Mouse (Mus musculus) heart, postnatal 0 days (tissue): Measurements from ENCODE around the gene Abca8b. TPM values are rescaled to one million over a fixed set of nuclear protein-coding genes. Genes with fewer than 3 reads are reported as not detected.

ENCODE experiments used
- ATAC-seq: fragments of 200-750 bp; cut with Nextera tagmentation; 2 replicates; pipeline ENCODE4 v1.8.0; 2017; ENCODE audit warnings: low read depth, moderate number of reproducible peaks, moderate library complexity; ENCODE audit not compliant: insufficient read depth
- DNase-seq: peaks from one replicate; pipeline ENCODE4 v3.0.0-alpha.2; 2016; ENCODE audit warnings: low spot score
- H3K27ac ChIP-seq: fragments of 300-500 bp; sonication (generic); 2 replicates; pipeline ENCODE4 v1.5.1; 2014; ENCODE audit warnings: low read depth, mild to moderate bottlenecking
- H3K27me3 ChIP-seq: fragments of 300-500 bp; sonication (generic); 2 replicates; pipeline ENCODE4 v1.6.1; 2014; ENCODE audit warnings: low read length, mixed read lengths; ENCODE audit not compliant: control insufficient read depth, insufficient read depth
- H3K36me3 ChIP-seq: fragments of 300-500 bp; sonication (generic); replicated peaks from 2 replicates; pipeline ENCODE4 v1.6.1; 2014; ENCODE audit warnings: low read length, mixed read lengths; ENCODE audit not compliant: control insufficient read depth, insufficient read depth
- H3K4me1 ChIP-seq: fragments of 300-500 bp; sonication (generic); 2 replicates; pipeline ENCODE4 v1.6.1; 2014; ENCODE audit warnings: antibody characterized with exemption; ENCODE audit not compliant: control insufficient read depth, insufficient read depth
- H3K4me2 ChIP-seq: fragments of 300-500 bp; sonication (generic); 2 replicates; pipeline ENCODE4 v1.6.1; 2014; ENCODE audit warnings: low read depth, mild to moderate bottlenecking, low read length, moderate library complexity
- H3K4me3 ChIP-seq: fragments of 300-500 bp; sonication (generic); 2 replicates; pipeline ENCODE4 v1.5.1; 2014; ENCODE audit warnings: low read depth, low read length
- H3K9ac ChIP-seq: fragments of 300-500 bp; sonication (generic); replicated peaks from 2 replicates; pipeline ENCODE4 v1.6.1; 2014; ENCODE audit warnings: low read depth, low read length, mixed read lengths
- H3K9me3 ChIP-seq: fragments of 300-500 bp; sonication (generic); replicated peaks from 2 replicates; pipeline ENCODE4 v1.6.1; 2016; ENCODE audit warnings: low read length; ENCODE audit not compliant: control insufficient read depth
- CTCF ChIP-seq: IDR thresholded peaks from 2 replicates; pipeline ENCODE4 v1.5.1; 2016; ENCODE audit warnings: antibody characterized with exemption, control low read depth, low read depth
- EP300 ChIP-seq: IDR thresholded peaks from 2 replicates; pipeline ENCODE4 v1.6.1; 2016; ENCODE audit warnings: antibody characterized with exemption, low read depth
- WGBS: fragments of 180-500 bp; shearing (Covaris S2); extraction: QIAGEN DNeasy Blood & Tissue Kit; methylation state at CpG from one replicate; pipeline ENCODE4 v1.1.7; 2014; 5-methylcytosine and 5-hydroxymethylcytosine counted together
- polyA plus RNA-seq: library from polyadenylated mRNA; unstranded; fragments of >200 nt; fragmentation: Nextera tagmentation; extraction: Ambion mirVana; gene quantifications from 2 replicates; pipeline ENCODE4 v1.2.1, GENCODE M21; 2015
- total RNA-seq: library from RNA; depleted of rRNA; stranded (reverse); fragments of >200 nt; gene quantifications from 2 replicates; pipeline ENCODE4 v1.2.3, GENCODE M21; 2014; ENCODE audit warnings: low replicate concordance

The Abca8b gene
- total and polyA plus RNA-seq, 2 experiments from 2014 or later: 0.61 to 2.6 TPM

DNA sequence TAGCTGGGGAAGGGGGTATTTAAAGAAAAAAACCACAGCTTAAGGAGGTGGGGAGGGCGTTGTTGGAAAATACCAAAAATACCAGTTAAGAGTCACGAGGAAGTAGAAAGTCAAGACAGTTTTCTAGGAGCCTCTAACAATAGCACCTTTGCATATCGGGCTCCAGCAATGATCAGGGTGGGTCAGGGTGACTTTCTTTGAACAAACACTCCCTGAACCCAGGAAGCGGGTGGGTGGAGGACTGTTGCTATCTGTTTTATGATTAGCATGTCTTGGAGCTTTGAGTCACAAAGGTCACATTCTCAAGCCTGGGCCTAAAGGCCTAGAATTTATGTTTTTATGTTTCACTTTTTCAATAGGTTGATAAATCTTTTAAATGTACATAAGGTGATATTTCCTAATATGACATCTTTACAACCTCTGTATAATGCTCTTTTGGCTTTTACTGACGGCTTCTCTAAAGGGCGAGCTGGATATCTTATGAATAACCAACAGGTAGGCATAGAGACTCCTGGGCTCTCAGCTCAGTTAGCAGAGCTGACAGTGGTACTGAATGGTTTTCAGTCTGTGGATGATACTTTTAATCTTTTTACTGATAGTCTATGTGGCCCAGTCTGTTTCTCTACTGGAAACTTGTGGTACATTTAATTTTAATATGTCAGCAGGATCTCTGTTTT, 96.7 kb downstream of the Abca8b start:
- TF ChIP-seq EP300 (no peak), CTCF (no peak)
- no peak overlapping the region for H3K4me3 ChIP-seq
- DNase-seq (no peak), ATAC-seq (no peak)
- 88% methylated on average over 6 of the region's 6 CpGs for WGBS
- H3K36me3 ChIP-seq: no peaks in the 10 kb centered on the region
- H3K9ac ChIP-seq: no peak overlapping the region
- no peak overlapping the region for H3K4me2 ChIP-seq
- no peak overlapping the region for H3K27ac ChIP-seq
- no peaks in the 10 kb centered on the region for H3K4me1 ChIP-seq
- H3K27me3 ChIP-seq: no peaks in the 10 kb centered on the region
- no peaks in the 10 kb centered on the region for H3K9me3 ChIP-seq

DNA sequence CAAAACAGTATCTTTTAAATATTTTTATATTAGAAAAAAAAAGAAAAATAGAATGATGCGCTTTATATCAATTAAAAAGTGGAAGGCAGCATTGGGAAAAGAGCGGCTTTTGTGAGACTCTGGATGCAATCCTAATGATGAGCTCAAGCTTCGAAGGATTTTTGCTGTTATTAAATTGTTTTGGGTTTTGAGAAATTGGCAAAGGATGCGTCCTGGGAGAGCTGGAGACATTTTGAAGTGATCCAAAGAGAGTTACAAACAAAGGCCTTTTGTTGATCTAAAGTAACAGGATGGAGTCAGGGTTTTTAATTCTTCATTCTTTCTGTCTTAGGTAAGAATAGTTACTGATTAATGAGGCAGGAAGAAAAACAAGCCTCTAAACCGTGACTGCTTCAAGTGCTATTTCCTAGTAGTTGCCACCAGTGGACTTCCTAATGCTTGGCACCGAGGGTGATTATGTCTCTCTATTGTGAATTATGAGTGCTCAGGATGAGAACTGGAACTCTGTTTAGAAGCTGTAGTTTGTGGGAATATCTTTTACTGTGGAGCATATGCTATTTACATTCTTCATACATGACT, 99.6 kb downstream of the Abca8b start:
- TF ChIP-seq EP300 (no peak), CTCF (no peak)
- DNase-seq: no peak
- Histone ChIP-seq H3K36me3 (no peaks in the 10 kb centered on the region), H3K4me3 (no peak overlapping the region), H3K4me1 (no peaks in the 10 kb centered on the region), H3K9me3 (no peaks in the 10 kb centered on the region), H3K27ac (no peak overlapping the region; the same call in 1 of the 2 replicates), H3K4me2 (no peak overlapping the region), H3K9ac (no peak overlapping the region), H3K27me3 (no peaks in the 10 kb centered on the region)
- WGBS: 58% methylated on average over 6 of the region's 6 CpGs
- no peak for ATAC-seq

DNA sequence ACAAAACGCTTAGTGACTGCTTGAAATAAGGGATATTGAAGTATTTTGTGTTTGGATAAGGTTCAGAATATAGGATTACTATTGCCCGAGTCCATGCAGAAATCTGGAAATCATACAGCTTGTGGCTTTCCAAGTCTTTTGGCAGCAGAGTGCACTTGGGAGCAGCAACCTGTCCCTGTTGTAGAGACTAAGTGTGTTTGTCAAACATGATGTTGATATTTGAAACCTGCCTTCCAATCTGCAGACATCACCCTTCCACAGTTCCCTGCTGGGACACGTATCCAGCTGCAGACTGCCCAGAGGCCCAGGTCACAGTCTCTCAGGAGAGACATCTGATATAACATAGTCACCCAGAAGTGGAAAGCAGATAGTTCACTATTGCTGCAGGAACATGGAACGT, 100.1 kb downstream of the Abca8b start:
- no peak for TF ChIP-seq EP300
- Histone ChIP-seq H3K4me2 (no peak overlapping the region), H3K27me3 (no peaks in the 10 kb centered on the region), H3K4me3 (no peak overlapping the region), H3K4me1 (no peaks in the 10 kb centered on the region), H3K9ac (no peak overlapping the region), H3K9me3 (no peaks in the 10 kb centered on the region), H3K27ac (no peak overlapping the region; the same call in 1 of the 2 replicates), H3K36me3 (no peaks in the 10 kb centered on the region)
- no peak for DNase-seq
- no peak for ATAC-seq
- WGBS: 59% methylated on average over 4 of the region's 4 CpGs

DNA sequence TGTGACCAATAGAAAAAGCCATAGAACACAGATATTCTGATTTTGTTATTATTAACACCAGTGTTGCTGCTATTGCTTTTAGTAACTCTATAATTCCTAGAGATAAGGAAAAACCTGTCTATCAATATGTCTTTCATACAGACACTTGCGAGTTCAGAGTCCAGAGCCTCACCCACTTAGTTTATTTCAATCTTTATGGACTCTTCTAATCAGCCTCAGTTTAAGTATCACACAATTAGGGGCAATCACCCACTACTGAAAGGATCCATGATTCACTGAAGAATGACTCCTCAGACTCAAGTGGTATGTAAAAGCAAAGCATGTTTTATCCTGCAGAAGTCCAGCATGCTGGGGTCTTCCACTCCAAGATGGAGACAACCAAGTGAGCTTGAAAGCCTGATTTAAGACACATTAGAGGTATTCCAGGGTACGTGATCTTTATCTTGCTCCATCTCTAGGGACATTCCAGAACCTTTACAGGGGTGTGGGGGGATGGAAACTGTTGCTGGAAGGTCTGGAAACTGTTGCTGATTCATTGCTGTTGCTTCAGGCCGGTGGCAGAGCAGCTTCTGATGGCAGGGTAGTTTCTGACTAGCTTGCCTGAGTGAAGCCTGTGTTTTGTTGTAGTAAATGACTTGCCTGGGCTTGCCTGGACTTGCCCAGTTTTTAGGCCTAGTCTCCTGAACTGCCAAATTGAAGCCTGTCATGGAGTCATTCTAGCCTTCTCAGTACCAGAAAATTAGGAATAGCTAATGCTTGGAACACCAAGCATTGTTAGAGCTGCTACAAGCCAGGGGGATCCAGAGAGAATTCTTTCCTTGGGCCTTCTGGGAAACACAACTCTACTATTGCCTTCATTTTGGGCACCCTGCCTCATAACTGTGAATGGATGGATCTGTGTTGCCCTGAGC, 101.5 kb downstream of the Abca8b start:
- Histone ChIP-seq H3K4me1 (no peaks in the 10 kb centered on the region), H3K4me3 (no peak overlapping the region), H3K36me3 (no peaks in the 10 kb centered on the region), H3K9me3 (no peaks in the 10 kb centered on the region), H3K4me2 (no peak overlapping the region), H3K27me3 (no peaks in the 10 kb centered on the region), H3K9ac (no peak overlapping the region), H3K27ac (no peak overlapping the region)
- TF ChIP-seq CTCF: no peak
- no peak for TF ChIP-seq EP300
- DNase-seq (no peak), ATAC-seq (no peak)
- 75% methylated on average over 3 of the region's 3 CpGs for WGBS

DNA sequence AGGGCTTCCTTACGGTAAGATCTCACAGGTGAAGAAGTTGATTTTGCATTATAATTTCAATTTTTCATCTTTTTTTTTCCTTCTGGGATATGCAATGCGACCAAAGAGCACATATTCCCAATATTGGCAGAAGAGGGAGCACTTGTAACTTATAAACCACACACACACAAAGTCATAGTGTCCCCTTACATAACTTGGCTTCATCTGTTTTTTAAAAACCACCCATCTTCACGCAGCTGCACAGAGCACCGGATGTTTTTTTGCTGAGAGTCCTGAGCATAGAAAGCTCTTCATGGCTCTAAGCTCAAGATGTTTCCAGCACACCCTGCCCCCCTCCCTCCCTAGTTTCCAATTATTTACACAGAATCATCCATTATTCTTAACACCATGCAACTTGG, 103.7 kb downstream of the Abca8b start:
- Histone ChIP-seq H3K4me2 (no peak overlapping the region), H3K9me3 (no peaks in the 10 kb centered on the region), H3K36me3 (no peaks in the 10 kb centered on the region), H3K9ac (no peak overlapping the region), H3K27ac (no peak overlapping the region), H3K4me1 (no peaks in the 10 kb centered on the region), H3K4me3 (no peak overlapping the region), H3K27me3 (no peaks in the 10 kb centered on the region)
- WGBS: 65% methylated on average over 4 of the region's 4 CpGs
- ATAC-seq: peak; percentile 53; the same call in 1 of the 2 replicates
- TF ChIP-seq EP300 (no peak), CTCF (peak; percentile 29)
- peak; percentile 44 for DNase-seq
